Mouse (Mus musculus): ENCODE data around the gene Ppp2ca. TPM values are rescaled to one million over a fixed set of nuclear protein-coding genes. Genes with fewer than 3 reads are reported as not detected.

Gene Ppp2ca
- total and polyA plus RNA-seq, 2 experiments = 17.5 to 37.3 TPM

GRCm38 (mm10) chr11:52062406-52062805 lies 36.1 kb upstream of the Ppp2ca start:
- Histone ChIP-seq H3K79me2 (ENCODE audit: control insufficient read depth, insufficient read depth, low read length) (no peaks in the 10 kb centered on the region), H3K4me1 (ENCODE audit: control insufficient read depth, insufficient read depth, low read length) (no peaks in the 10 kb centered on the region; the same call in 1 of the 2 replicates), H3K4me3 (ENCODE audit: insufficient read depth, low read depth, low read length) (no peak overlapping the region), H3K9ac (ENCODE audit: low read depth, low read length) (no peak overlapping the region), H3K27ac (replicated peaks; ENCODE audit: insufficient read depth, low read depth, low read length) (no peak overlapping the region), H3K36me3 (ENCODE audit: control insufficient read depth, insufficient read depth, low read length) (no peaks in the 10 kb centered on the region), H3K27me3 (ENCODE audit: control insufficient read depth, insufficient read depth, low read length) (no peaks in the 10 kb centered on the region)
- WGBS = 92% methylated on average over 5 of the region's 5 CpGs
- no peak for DNase-seq (ENCODE audit: extremely low read depth, low read depth, low spot score)
- TF ChIP-seq CTCF (IDR thresholded peaks at IDR 0.05; ENCODE audit: low read depth, low read length) = no peak
- no peak for TF ChIP-seq POLR2A (IDR thresholded peaks at IDR 0.05; ENCODE audit: extremely low read depth, insufficient read depth, low read length)

GRCm38 (mm10) chr11:52064398-52064797 lies 34.1 kb upstream of the Ppp2ca start:
- H3K4me1 ChIP-seq (ENCODE audit: control insufficient read depth, insufficient read depth, low read length) = no peaks in the 10 kb centered on the region; the same call in 1 of the 2 replicates
- H3K79me2 ChIP-seq (ENCODE audit: control insufficient read depth, insufficient read depth, low read length) = no peaks in the 10 kb centered on the region
- H3K4me3 ChIP-seq (ENCODE audit: insufficient read depth, low read depth, low read length) = no peak overlapping the region
- H3K27me3 ChIP-seq (ENCODE audit: control insufficient read depth, insufficient read depth, low read length) = no peaks in the 10 kb centered on the region
- peak; percentile 81 for TF ChIP-seq CTCF (IDR thresholded peaks at IDR 0.05; ENCODE audit: low read depth, low read length)
- TF ChIP-seq POLR2A (IDR thresholded peaks at IDR 0.05; ENCODE audit: extremely low read depth, insufficient read depth, low read length) = no peak
- no peaks in the 10 kb centered on the region for H3K36me3 ChIP-seq (ENCODE audit: control insufficient read depth, insufficient read depth, low read length)
- WGBS = 44% methylated on average over 3 of the region's 3 CpGs
- no peak overlapping the region for H3K27ac ChIP-seq (replicated peaks; ENCODE audit: insufficient read depth, low read depth, low read length)
- no peak overlapping the region for H3K9ac ChIP-seq (ENCODE audit: low read depth, low read length)
- DNase-seq (ENCODE audit: extremely low read depth, low read depth, low spot score) = peak; percentile 37

GRCm38 (mm10) chr11:52065841-52066240 lies 32.6 kb upstream of the Ppp2ca start:
- no peak overlapping the region for H3K27ac ChIP-seq (replicated peaks; ENCODE audit: insufficient read depth, low read depth, low read length)
- no peaks in the 10 kb centered on the region for H3K27me3 ChIP-seq (ENCODE audit: control insufficient read depth, insufficient read depth, low read length)
- TF ChIP-seq CTCF (IDR thresholded peaks at IDR 0.05; ENCODE audit: low read depth, low read length) (no peak), POLR2A (IDR thresholded peaks at IDR 0.05; ENCODE audit: extremely low read depth, insufficient read depth, low read length) (no peak)
- H3K36me3 ChIP-seq (ENCODE audit: control insufficient read depth, insufficient read depth, low read length) = no peaks in the 10 kb centered on the region
- DNase-seq (ENCODE audit: extremely low read depth, low read depth, low spot score) = peak; percentile 20
- WGBS = 23% methylated on average over 5 of the region's 5 CpGs
- H3K79me2 ChIP-seq (ENCODE audit: control insufficient read depth, insufficient read depth, low read length) = no peaks in the 10 kb centered on the region
- no peak overlapping the region for H3K9ac ChIP-seq (ENCODE audit: low read depth, low read length)
- H3K4me1 ChIP-seq (ENCODE audit: control insufficient read depth, insufficient read depth, low read length) = no peaks in the 10 kb centered on the region; the same call in 1 of the 2 replicates
- H3K4me3 ChIP-seq (ENCODE audit: insufficient read depth, low read depth, low read length) = no peak overlapping the region

GRCm38 (mm10) chr11:52071768-52072167 lies 26.7 kb upstream of the Ppp2ca start:
- Histone ChIP-seq H3K27me3 (ENCODE audit: control insufficient read depth, insufficient read depth, low read length) (no peaks in the 10 kb centered on the region), H3K27ac (replicated peaks; ENCODE audit: insufficient read depth, low read depth, low read length) (no peak overlapping the region), H3K4me3 (ENCODE audit: insufficient read depth, low read depth, low read length) (no peak overlapping the region), H3K9ac (ENCODE audit: low read depth, low read length) (no peak overlapping the region), H3K36me3 (ENCODE audit: control insufficient read depth, insufficient read depth, low read length) (no peaks in the 10 kb centered on the region), H3K4me1 (ENCODE audit: control insufficient read depth, insufficient read depth, low read length) (no peaks in the 10 kb centered on the region), H3K79me2 (ENCODE audit: control insufficient read depth, insufficient read depth, low read length) (no peaks in the 10 kb centered on the region)
- no peak for TF ChIP-seq POLR2A (IDR thresholded peaks at IDR 0.05; ENCODE audit: extremely low read depth, insufficient read depth, low read length)
- no peak for TF ChIP-seq CTCF (IDR thresholded peaks at IDR 0.05; ENCODE audit: low read depth, low read length)
- peak; percentile 72 for DNase-seq (ENCODE audit: extremely low read depth, low read depth, low spot score)
- WGBS = 20% methylated on average over 10 of the region's 10 CpGs

- WGBS = 83% methylated on average over 8 of the region's 8 CpGs
- H3K4me1 ChIP-seq (ENCODE audit: control insufficient read depth, insufficient read depth, low read length) = no peaks in the 10 kb centered on the region
- DNase-seq (ENCODE audit: extremely low read depth, low read depth, low spot score) = no peak
- TF ChIP-seq CTCF (IDR thresholded peaks at IDR 0.05; ENCODE audit: low read depth, low read length) = no peak
- no peak for TF ChIP-seq POLR2A (IDR thresholded peaks at IDR 0.05; ENCODE audit: extremely low read depth, insufficient read depth, low read length)
- H3K27me3 ChIP-seq (ENCODE audit: control insufficient read depth, insufficient read depth, low read length) = no peaks in the 10 kb centered on the region
- no peak overlapping the region for H3K27ac ChIP-seq (replicated peaks; ENCODE audit: insufficient read depth, low read depth, low read length)
- no peaks in the 10 kb centered on the region for H3K36me3 ChIP-seq (ENCODE audit: control insufficient read depth, insufficient read depth, low read length)
- no peak overlapping the region for H3K9ac ChIP-seq (ENCODE audit: low read depth, low read length)
- H3K4me3 ChIP-seq (ENCODE audit: insufficient read depth, low read depth, low read length) = no peak overlapping the region
- H3K79me2 ChIP-seq (ENCODE audit: control insufficient read depth, insufficient read depth, low read length) = no peaks in the 10 kb centered on the region
Observed at GRCm38 (mm10) chr11:52073528-52074170, 24.8 kb upstream of the Ppp2ca start.

Data from liver, adult 2 months (tissue).